Mouse (Mus musculus): ENCODE measurements around the gene Fam57a.

GRCm38 (mm10) chr11:76179495-76180145 lies at the start of gene Fam57a, which contains the start of gene Vps53:
- peak; percentile 31; the same call in 1 of the 2 replicates for TF ChIP-seq POLR2A (IDR thresholded peaks at IDR 0.05; ENCODE audit: borderline replicate concordance, control insufficient read depth, low read depth, low read length)
- TF ChIP-seq CTCF (IDR thresholded peaks at IDR 0.05; ENCODE audit: control insufficient read depth, insufficient read depth, low read length), result no peak

Measured in bone marrow, adult 2 months (tissue).